Mouse (Mus musculus) testis, adult 2 months (tissue): ENCODE data around the gene Nfx1.

Source experiments
- CTCF ChIP-seq: fragments of 200-500 bp; IDR thresholded peaks from 2 replicates; pipeline ENCODE4 v1.5.1; 2012; ENCODE audit warnings: low read depth, mild to moderate bottlenecking, inconsistent platforms, low read length, moderate library complexity; ENCODE audit not compliant: control insufficient read depth, insufficient read depth, insufficient replicate concordance
- POLR2A ChIP-seq: fragments of 200-500 bp; IDR thresholded peaks from 2 replicates; pipeline ENCODE4 v1.6.1; 2012; ENCODE audit warnings: low read depth, mild to moderate bottlenecking, inconsistent platforms, low read length, moderate library complexity; ENCODE audit not compliant: control insufficient read depth

DNA sequence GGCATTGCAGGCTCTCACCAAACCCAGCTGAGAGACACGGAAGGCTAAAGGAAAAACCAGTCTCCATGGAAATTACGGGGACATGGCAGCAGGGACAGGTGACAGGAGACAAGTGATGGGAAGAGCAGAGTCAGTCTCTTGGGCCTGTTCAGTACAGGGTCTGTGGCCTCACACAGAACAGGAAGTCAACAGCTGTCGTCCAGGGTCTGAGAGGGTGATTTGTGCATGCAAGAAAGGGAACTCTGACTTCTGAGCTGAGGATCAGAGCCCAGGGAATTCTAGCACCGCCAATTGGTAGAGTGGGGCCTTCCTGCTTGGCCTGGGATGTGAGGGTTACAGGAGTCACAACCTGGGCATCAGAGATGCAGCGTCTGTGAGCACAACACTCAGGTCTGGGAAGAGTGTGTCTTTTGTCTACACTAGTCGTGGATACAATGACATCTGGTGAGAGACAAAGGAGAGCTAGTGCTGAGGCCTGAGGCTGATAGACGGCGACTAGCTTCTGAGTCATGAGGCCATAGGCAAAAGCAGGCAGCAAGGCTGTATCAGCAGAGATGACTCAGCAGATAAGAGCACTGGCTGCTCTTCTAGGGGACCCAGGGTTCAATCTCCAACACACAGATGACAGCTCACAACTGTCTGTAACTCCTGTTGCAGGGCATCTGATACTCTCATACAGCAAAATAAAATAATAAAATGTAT lies 55.5 kb downstream of the Nfx1 start:
- TF ChIP-seq POLR2A (no peak), CTCF (no peak)
